Mouse (Mus musculus) lung, postnatal 0 days (tissue): ENCODE results near the gene Cftr.

Experiments used
- CTCF ChIP-seq: IDR thresholded peaks from 2 replicates; pipeline ENCODE4 v1.5.1; 2016; ENCODE audit warnings: antibody characterized with exemption, mild to moderate bottlenecking
- EP300 ChIP-seq: IDR thresholded peaks from 2 replicates; pipeline ENCODE4 v1.6.1; 2016; ENCODE audit warnings: antibody characterized with exemption, mild to moderate bottlenecking, control low read depth

DNA sequence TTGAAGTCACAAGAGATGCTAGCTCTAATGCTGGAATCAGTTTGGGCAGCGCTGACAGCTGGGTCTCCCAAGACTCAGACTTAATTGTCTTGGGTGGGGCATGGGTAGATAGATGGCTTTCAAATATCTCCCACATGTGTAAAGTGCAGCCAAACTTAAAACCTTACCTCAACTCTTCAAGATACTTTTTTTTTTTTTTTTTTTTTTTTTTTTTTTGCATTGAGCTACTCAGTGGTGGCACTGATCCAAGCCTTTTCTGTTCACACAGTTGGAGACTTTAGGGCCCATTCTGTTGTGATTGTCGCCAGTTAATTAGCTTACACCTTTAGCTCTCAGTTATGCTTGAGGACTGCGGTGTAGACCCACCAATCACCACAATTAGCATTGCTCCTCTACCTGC is 198.6 kb downstream of the Cftr start:
- TF ChIP-seq EP300 (no peak), CTCF (no peak)
